Mouse (Mus musculus) adrenal gland, adult 10 weeks (tissue): ENCODE results near the gene Ccdc190. TPM values are rescaled to one million over a fixed set of nuclear protein-coding genes. Genes with fewer than 3 reads are reported as not detected.

Source experiments
- polyA plus RNA-seq: library from polyadenylated mRNA; stranded (reverse); fragments of 350-450 nt; fragmentation: Illumina TruSeq; extraction: RNeasy Lipid Tissue Mini Kit (QIAGEN cat#74804); gene quantifications from one replicate; pipeline ENCODE4 v1.2.3, GENCODE M21; 2014; ENCODE audit warnings: low read depth, low replicate concordance

Ccdc190 gene
- not detected for polyA plus RNA-seq

GRCm38 (mm10) chr1:169928454-169928971 is at the start of gene Ccdc190:
Gene Ccdc190, plus strand, starts transcription at chr1:169928648.

GRCm38 (mm10) chr1:169968792-169969515 is 40.5 kb downstream of the Ccdc190 start, which contains the start of gene Hsd17b7:
Gene Hsd17b7, minus strand, starts transcription at chr1:169969241.

Other genes starting within 250 kb of the Ccdc190 start
- gene Rgs4, start 181.0 kb upstream of the Ccdc190 start, polyA plus RNA-seq = 124 TPM
- gene Hsd17b7, start 40.6 kb downstream of the Ccdc190 start, polyA plus RNA-seq = 26.8 TPM
- gene Ddr2, start 182.1 kb downstream of the Ccdc190 start, polyA plus RNA-seq = 26.7 TPM
- gene Uap1, start 246.3 kb downstream of the Ccdc190 start, polyA plus RNA-seq = 44.1 TPM